Mouse (Mus musculus): Measurements from ENCODE around the gene Fsd1. TPM values are rescaled to one million over a fixed set of nuclear protein-coding genes. Genes with fewer than 3 reads are reported as not detected.

Gene Fsd1
- polyA plus RNA-seq, 1 experiment from 2014 or later, result 9.7 TPM

- H3K4me3 ChIP-seq (ENCODE audit: low read length), result no peak overlapping the region
- no peaks in the 10 kb centered on the region for H3K9me3 ChIP-seq (ENCODE audit: control insufficient read depth, low read length)
- H3K27me3 ChIP-seq (replicated peaks; ENCODE audit: control insufficient read depth, insufficient read depth, low read length), result no peaks in the 10 kb centered on the region
- peaks cover 22% of the 10 kb centered on the region for H3K36me3 ChIP-seq (ENCODE audit: control insufficient read depth, insufficient read depth, low read length)
- H3K4me1 ChIP-seq (ENCODE audit: control insufficient read depth, insufficient read depth, low read length), result peaks cover 14% of the 10 kb centered on the region; the same call in 1 of the 2 replicates
- ATAC-seq, result no peak
- H3K27ac ChIP-seq (ENCODE audit: low read length), result no peak overlapping the region
- no peak overlapping the region for H3K9ac ChIP-seq (ENCODE audit: low read depth, low read length)
- H3K4me2 ChIP-seq (ENCODE audit: low read depth, low read length), result no peak overlapping the region
- 77% methylated on average over 4 of the region's 4 CpGs for WGBS
Measured at GRCm38 (mm10) chr17:56021161-56021910, 35.0 kb downstream of the Fsd1 start.

- Histone ChIP-seq H3K27ac (ENCODE audit: low read length) (no peak overlapping the region), H3K9ac (ENCODE audit: low read depth, low read length) (no peak overlapping the region), H3K27me3 (replicated peaks; ENCODE audit: control insufficient read depth, insufficient read depth, low read length) (no peaks in the 10 kb centered on the region), H3K4me1 (ENCODE audit: control insufficient read depth, insufficient read depth, low read length) (peaks cover 19% of the 10 kb centered on the region; the same call in 1 of the 2 replicates), H3K4me3 (ENCODE audit: low read length) (no peak overlapping the region), H3K4me2 (ENCODE audit: low read depth, low read length) (no peak overlapping the region), H3K9me3 (ENCODE audit: control insufficient read depth, low read length) (no peaks in the 10 kb centered on the region), H3K36me3 (ENCODE audit: control insufficient read depth, insufficient read depth, low read length) (peaks cover 18% of the 10 kb centered on the region)
- 68% methylated on average over 2 of the region's 2 CpGs for WGBS
- ATAC-seq, result no peak
Measured at GRCm38 (mm10) chr17:56022131-56022988, 36.1 kb downstream of the Fsd1 start.

- no peak overlapping the region for H3K4me3 ChIP-seq (ENCODE audit: low read length)
- 83% methylated on average over 4 of the region's 4 CpGs for WGBS
- no peak overlapping the region for H3K27ac ChIP-seq (ENCODE audit: low read length)
- no peak for ATAC-seq
- H3K27me3 ChIP-seq (replicated peaks; ENCODE audit: control insufficient read depth, insufficient read depth, low read length), result no peaks in the 10 kb centered on the region
- H3K36me3 ChIP-seq (ENCODE audit: control insufficient read depth, insufficient read depth, low read length), result peaks cover 13% of the 10 kb centered on the region
- H3K4me2 ChIP-seq (ENCODE audit: low read depth, low read length), result no peak overlapping the region
- no peaks in the 10 kb centered on the region for H3K9me3 ChIP-seq (ENCODE audit: control insufficient read depth, low read length)
- peaks cover 19% of the 10 kb centered on the region; the same call in 1 of the 2 replicates for H3K4me1 ChIP-seq (ENCODE audit: control insufficient read depth, insufficient read depth, low read length)
- H3K9ac ChIP-seq (ENCODE audit: low read depth, low read length), result no peak overlapping the region
Measured at GRCm38 (mm10) chr17:56022989-56023290, 36.6 kb downstream of the Fsd1 start.

- peak; percentile 27 for ATAC-seq
- Histone ChIP-seq H3K36me3 (ENCODE audit: control insufficient read depth, insufficient read depth, low read length) (peaks cover 9% of the 10 kb centered on the region), H3K4me1 (ENCODE audit: control insufficient read depth, insufficient read depth, low read length) (peaks cover 19% of the 10 kb centered on the region; the same call in 1 of the 2 replicates), H3K9ac (ENCODE audit: low read depth, low read length) (no peak overlapping the region), H3K27me3 (replicated peaks; ENCODE audit: control insufficient read depth, insufficient read depth, low read length) (no peaks in the 10 kb centered on the region), H3K9me3 (ENCODE audit: control insufficient read depth, low read length) (no peaks in the 10 kb centered on the region), H3K4me3 (ENCODE audit: low read length) (no peak overlapping the region), H3K4me2 (ENCODE audit: low read depth, low read length) (no peak overlapping the region), H3K27ac (ENCODE audit: low read length) (peak overlapping the region; percentile 10; the same call in 1 of the 2 replicates)
- 65% methylated on average over 5 of the region's 5 CpGs for WGBS
Measured at GRCm38 (mm10) chr17:56023386-56023785, 37.1 kb downstream of the Fsd1 start.

GRCm38 (mm10) chr17:56024476-56024875 is 38.2 kb downstream of the Fsd1 start:
- Histone ChIP-seq H3K27ac (ENCODE audit: low read length) (no peak overlapping the region), H3K9me3 (ENCODE audit: control insufficient read depth, low read length) (no peaks in the 10 kb centered on the region), H3K9ac (ENCODE audit: low read depth, low read length) (no peak overlapping the region)

GRCm38 (mm10) chr17:56024931-56025330 is 38.6 kb downstream of the Fsd1 start:
- Histone ChIP-seq H3K27ac (ENCODE audit: low read length) (no peak overlapping the region), H3K27me3 (replicated peaks; ENCODE audit: control insufficient read depth, insufficient read depth, low read length) (no peaks in the 10 kb centered on the region), H3K9me3 (ENCODE audit: control insufficient read depth, low read length) (no peaks in the 10 kb centered on the region), H3K4me2 (ENCODE audit: low read depth, low read length) (no peak overlapping the region), H3K4me1 (ENCODE audit: control insufficient read depth, insufficient read depth, low read length) (peaks cover 19% of the 10 kb centered on the region; the same call in 1 of the 2 replicates), H3K9ac (ENCODE audit: low read depth, low read length) (no peak overlapping the region), H3K36me3 (ENCODE audit: control insufficient read depth, insufficient read depth, low read length) (0 out of 2 replicates have a peak, but pooled peaks cover 4% of the 10 kb centered on the region), H3K4me3 (ENCODE audit: low read length) (no peak overlapping the region)
- WGBS, result 74% methylated on average over 5 of the region's 5 CpGs
- ATAC-seq, result no peak

More at GRCm38 (mm10) chr17:56024476-56024875, 38.2 kb downstream of the Fsd1 start:
- no peak overlapping the region for H3K4me3 ChIP-seq (ENCODE audit: low read length)
- ATAC-seq, result no peak
- peaks cover 19% of the 10 kb centered on the region; the same call in 1 of the 2 replicates for H3K4me1 ChIP-seq (ENCODE audit: control insufficient read depth, insufficient read depth, low read length)
- no peaks in the 10 kb centered on the region for H3K27me3 ChIP-seq (replicated peaks; ENCODE audit: control insufficient read depth, insufficient read depth, low read length)
- 0 out of 2 replicates have a peak, but pooled peaks cover 4% of the 10 kb centered on the region for H3K36me3 ChIP-seq (ENCODE audit: control insufficient read depth, insufficient read depth, low read length)
- no peak overlapping the region for H3K4me2 ChIP-seq (ENCODE audit: low read depth, low read length)
- WGBS, result 68% methylated on average over 2 of the region's 2 CpGs

GRCm38 (mm10) chr17:56026303-56026702 is 40.0 kb downstream of the Fsd1 start:
- WGBS, result 78% methylated on average over 1 of the region's 1 CpGs
- Histone ChIP-seq H3K4me3 (ENCODE audit: low read length) (no peak overlapping the region), H3K4me2 (ENCODE audit: low read depth, low read length) (no peak overlapping the region)

GRCm38 (mm10) chr17:56026881-56027280 is 40.6 kb downstream of the Fsd1 start:
- Histone ChIP-seq H3K9me3 (ENCODE audit: control insufficient read depth, low read length) (no peaks in the 10 kb centered on the region), H3K27ac (ENCODE audit: low read length) (no peak overlapping the region), H3K36me3 (ENCODE audit: control insufficient read depth, insufficient read depth, low read length) (no peaks in the 10 kb centered on the region), H3K9ac (ENCODE audit: low read depth, low read length) (no peak overlapping the region), H3K4me1 (ENCODE audit: control insufficient read depth, insufficient read depth, low read length) (peaks cover 19% of the 10 kb centered on the region; the same call in 1 of the 2 replicates), H3K4me2 (ENCODE audit: low read depth, low read length) (no peak overlapping the region), H3K4me3 (ENCODE audit: low read length) (no peak overlapping the region), H3K27me3 (replicated peaks; ENCODE audit: control insufficient read depth, insufficient read depth, low read length) (no peaks in the 10 kb centered on the region)
- 76% methylated on average over 1 of the region's 1 CpGs for WGBS
- ATAC-seq, result no peak

More at GRCm38 (mm10) chr17:56026303-56026702, 40.0 kb downstream of the Fsd1 start:
- no peaks in the 10 kb centered on the region for H3K36me3 ChIP-seq (ENCODE audit: control insufficient read depth, insufficient read depth, low read length)
- H3K4me1 ChIP-seq (ENCODE audit: control insufficient read depth, insufficient read depth, low read length), result peaks cover 19% of the 10 kb centered on the region; the same call in 1 of the 2 replicates
- no peaks in the 10 kb centered on the region for H3K9me3 ChIP-seq (ENCODE audit: control insufficient read depth, low read length)
- no peak for ATAC-seq
- no peak overlapping the region for H3K27ac ChIP-seq (ENCODE audit: low read length)
- no peak overlapping the region for H3K9ac ChIP-seq (ENCODE audit: low read depth, low read length)
- no peaks in the 10 kb centered on the region for H3K27me3 ChIP-seq (replicated peaks; ENCODE audit: control insufficient read depth, insufficient read depth, low read length)

- Histone ChIP-seq H3K4me3 (ENCODE audit: low read length) (no peak overlapping the region), H3K9ac (ENCODE audit: low read depth, low read length) (no peak overlapping the region), H3K4me2 (ENCODE audit: low read depth, low read length) (no peak overlapping the region), H3K9me3 (ENCODE audit: control insufficient read depth, low read length) (no peaks in the 10 kb centered on the region), H3K27me3 (replicated peaks; ENCODE audit: control insufficient read depth, insufficient read depth, low read length) (no peaks in the 10 kb centered on the region), H3K36me3 (ENCODE audit: control insufficient read depth, insufficient read depth, low read length) (no peaks in the 10 kb centered on the region), H3K4me1 (ENCODE audit: control insufficient read depth, insufficient read depth, low read length) (peaks cover 23% of the 10 kb centered on the region), H3K27ac (ENCODE audit: low read length) (no peak overlapping the region)
- no peak for ATAC-seq
- WGBS, result 85% methylated on average over 5 of the region's 5 CpGs
Measured at GRCm38 (mm10) chr17:56027801-56028441, 41.6 kb downstream of the Fsd1 start.
